Mouse (Mus musculus) embryonic facial prominence, embryonic 10.5 days (tissue): ENCODE results near the gene Scn4b. TPM values are rescaled to one million over a fixed set of nuclear protein-coding genes. Genes with fewer than 3 reads are reported as not detected.

Source experiments
- DNase-seq: peaks from one replicate; pipeline ENCODE4 v3.0.0-alpha.2; 2017; ENCODE audit warnings: low spot score
- H3K27ac ChIP-seq: fragments of 300-500 bp; sonication (generic); replicated peaks from 2 replicates; pipeline ENCODE4 v1.5.1; 2016; ENCODE audit warnings: mild to moderate bottlenecking
- H3K27me3 ChIP-seq: fragments of 300-500 bp; sonication (generic); replicated peaks from 2 replicates; pipeline ENCODE4 v1.6.1; 2016; ENCODE audit warnings: low read depth, mild to moderate bottlenecking; ENCODE audit not compliant: poor library complexity, severe bottlenecking
- H3K36me3 ChIP-seq: fragments of 300-500 bp; sonication (generic); replicated peaks from 2 replicates; pipeline ENCODE4 v1.6.1; 2016; ENCODE audit warnings: mild to moderate bottlenecking, moderate library complexity
- H3K4me1 ChIP-seq: fragments of 300-500 bp; sonication (generic); 2 replicates; pipeline ENCODE4 v1.6.1; 2016
- H3K4me3 ChIP-seq: fragments of 300-500 bp; sonication (generic); 2 replicates; pipeline ENCODE4 v1.5.1; 2016; ENCODE audit warnings: mild to moderate bottlenecking, moderate library complexity
- H3K9me3 ChIP-seq: fragments of 300-500 bp; sonication (generic); 2 replicates; pipeline ENCODE4 v1.6.1; 2016; ENCODE audit warnings: mild to moderate bottlenecking
- WGBS: fragments of 180-500 bp; shearing (Covaris S2); methylation state at CpG from one replicate; pipeline ENCODE4 v1.1.7; 2016; 5-methylcytosine and 5-hydroxymethylcytosine counted together
- polyA plus RNA-seq: library from polyadenylated mRNA; unstranded; fragments of >200 nt; fragmentation: Nextera tagmentation; extraction: Ambion mirVana; gene quantifications from 2 replicates; pipeline ENCODE4 v1.2.1, GENCODE M21; 2016

Gene Scn4b
- polyA plus RNA-seq, 1 experiment from 2014 or later, result 0.79 TPM

DNA sequence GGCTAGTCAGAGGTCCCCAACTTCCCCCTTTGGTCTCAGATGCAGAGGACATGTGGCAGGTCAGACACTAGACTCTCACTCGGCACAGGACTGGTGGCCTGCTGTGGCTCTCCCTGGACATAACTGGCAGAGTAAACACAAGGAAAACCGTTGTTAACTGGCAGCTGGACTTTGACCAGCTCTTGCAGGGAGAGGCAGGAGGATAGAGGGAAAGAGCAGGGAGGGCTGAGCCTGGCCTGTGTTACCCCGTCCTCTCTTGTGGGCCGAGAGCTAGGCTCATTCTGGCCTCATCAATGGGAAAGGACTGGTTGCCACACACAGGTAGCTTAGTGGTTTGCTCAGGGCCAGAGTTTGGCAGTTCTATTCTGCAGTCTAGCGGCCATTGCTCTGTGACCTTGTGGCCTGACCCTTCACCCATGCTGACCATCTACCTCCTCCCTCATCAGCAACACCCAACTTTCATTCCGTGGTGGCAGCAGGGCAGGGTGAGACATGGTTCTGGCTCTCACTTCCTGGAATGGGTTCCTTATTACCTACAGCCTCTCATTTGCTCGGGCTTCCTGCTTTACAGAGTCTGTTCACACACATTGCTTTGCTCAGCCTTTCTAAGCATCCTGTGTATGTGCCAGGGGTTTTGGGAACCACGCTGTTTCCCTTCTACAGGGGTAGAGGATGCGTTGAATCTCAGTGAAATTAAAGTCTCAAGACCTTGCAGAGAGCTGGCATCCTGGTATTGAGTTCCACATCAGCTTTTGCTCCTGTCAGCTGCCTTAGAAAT, 64.0 kb downstream of the Scn4b start:
- peaks cover 5% of the 10 kb centered on the region for H3K4me1 ChIP-seq
- H3K36me3 ChIP-seq, result no peaks in the 10 kb centered on the region
- H3K9me3 ChIP-seq, result no peaks in the 10 kb centered on the region
- no peaks in the 10 kb centered on the region for H3K27me3 ChIP-seq
- no peak overlapping the region for H3K27ac ChIP-seq
- 71% methylated on average over 9 of the region's 9 CpGs for WGBS
- H3K4me3 ChIP-seq, result no peak overlapping the region
- DNase-seq, result no peak

Other genes with a start within 250 kb of the Scn4b start
- 499 and 516 TPM in 2 replicates for gene Atp5l, start 217.7 kb upstream of the Scn4b start, polyA plus RNA-seq
- gene Ube4a, start 172.8 kb upstream of the Scn4b start, polyA plus RNA-seq, result 23.2 and 23.7 TPM in 2 replicates
- gene Cd3g, start 158.0 kb upstream of the Scn4b start, polyA plus RNA-seq, result not detected in 2 replicates
- gene Cd3d, start 156.6 kb upstream of the Scn4b start, polyA plus RNA-seq, result not detected in 2 replicates
- gene Cd3e, start 128.8 kb upstream of the Scn4b start, polyA plus RNA-seq, result not detected in 2 replicates
- gene Mpzl2, start 98.6 kb upstream of the Scn4b start, polyA plus RNA-seq, result 9.7 TPM in 2 replicates
- 2.2 and 3.7 TPM in 2 replicates for gene Mpzl3, start 83.2 kb upstream of the Scn4b start, polyA plus RNA-seq
- gene Jaml, start 59.2 kb upstream of the Scn4b start, polyA plus RNA-seq, result 0.96 and 1.4 TPM in 2 replicates
- 6.7 and 7.3 TPM in 2 replicates for gene Scn2b, start 20.6 kb upstream of the Scn4b start, polyA plus RNA-seq
- not detected in 2 replicates for gene BC049352, start 43.6 kb downstream of the Scn4b start, polyA plus RNA-seq
- 0.29 and 0.37 TPM in 2 replicates for gene Tmprss4, start 65.7 kb downstream of the Scn4b start, polyA plus RNA-seq
- gene Il10ra, start 130.8 kb downstream of the Scn4b start, polyA plus RNA-seq, result 0.55 and 0.59 TPM in 2 replicates
- 0.99 and 1.0 TPM in 2 replicates for gene Tmprss13, start 180.7 kb downstream of the Scn4b start, polyA plus RNA-seq
- gene Fxyd6, start 231.8 kb downstream of the Scn4b start, polyA plus RNA-seq, result 128 and 131 TPM in 2 replicates